Mouse (Mus musculus) liver, embryonic 16.5 days (tissue): Measurements from ENCODE around the gene Ism1. TPM values are rescaled to one million over a fixed set of nuclear protein-coding genes. Genes with fewer than 3 reads are reported as not detected.

Source experiments
- ATAC-seq: fragments of 200-750 bp; cut with Nextera tagmentation; 2 replicates; pipeline ENCODE4 v1.8.0; 2017; ENCODE audit warnings: low read depth, mild to moderate bottlenecking, moderate number of reproducible peaks, moderate library complexity
- H3K27ac ChIP-seq: fragments of 300-500 bp; sonication (generic); 2 replicates; pipeline ENCODE4 v1.5.1; 2014; ENCODE audit warnings: mild to moderate bottlenecking, low read length
- H3K27me3 ChIP-seq: fragments of 300-500 bp; sonication (generic); 2 replicates; pipeline ENCODE4 v1.6.1; 2014; ENCODE audit warnings: low read depth, low read length, mixed read lengths; ENCODE audit not compliant: control insufficient read depth, insufficient read depth
- H3K36me3 ChIP-seq: fragments of 300-500 bp; sonication (generic); 2 replicates; pipeline ENCODE4 v1.6.1; 2014; ENCODE audit warnings: mild to moderate bottlenecking; ENCODE audit not compliant: control insufficient read depth, insufficient read depth
- H3K4me1 ChIP-seq: fragments of 300-500 bp; sonication (generic); 2 replicates; pipeline ENCODE4 v1.6.1; 2014; ENCODE audit warnings: low read depth, low read length, mixed read lengths; ENCODE audit not compliant: control insufficient read depth
- H3K4me2 ChIP-seq: fragments of 300-500 bp; sonication (generic); 2 replicates; pipeline ENCODE4 v1.6.1; 2014; ENCODE audit warnings: low read depth, low read length, mixed read lengths
- H3K4me3 ChIP-seq: fragments of 300-500 bp; sonication (generic); 2 replicates; pipeline ENCODE4 v1.5.1; 2014; ENCODE audit warnings: low read depth, mild to moderate bottlenecking, low read length
- H3K9ac ChIP-seq: fragments of 300-500 bp; sonication (generic); 2 replicates; pipeline ENCODE4 v1.6.1; 2014; ENCODE audit warnings: low read depth, low read length
- H3K9me3 ChIP-seq: fragments of 300-500 bp; sonication (generic); replicated peaks from 2 replicates; pipeline ENCODE4 v1.6.1; 2016; ENCODE audit warnings: low read length; ENCODE audit not compliant: control insufficient read depth
- WGBS: fragments of 180-500 bp; shearing (Covaris S2); extraction: QIAGEN DNeasy Blood & Tissue Kit; methylation state at CpG from one replicate; pipeline ENCODE4 v1.1.7; 2014; ENCODE audit not compliant: insufficient replicate concordance; 5-methylcytosine and 5-hydroxymethylcytosine counted together
- polyA plus RNA-seq: library from polyadenylated mRNA; unstranded; fragments of >200 nt; fragmentation: Nextera tagmentation; extraction: Ambion mirVana; gene quantifications from 2 replicates; pipeline ENCODE4 v1.2.1, GENCODE M21; 2015

Ism1 gene
- polyA plus RNA-seq, 1 experiment from 2014 or later: not detected

DNA sequence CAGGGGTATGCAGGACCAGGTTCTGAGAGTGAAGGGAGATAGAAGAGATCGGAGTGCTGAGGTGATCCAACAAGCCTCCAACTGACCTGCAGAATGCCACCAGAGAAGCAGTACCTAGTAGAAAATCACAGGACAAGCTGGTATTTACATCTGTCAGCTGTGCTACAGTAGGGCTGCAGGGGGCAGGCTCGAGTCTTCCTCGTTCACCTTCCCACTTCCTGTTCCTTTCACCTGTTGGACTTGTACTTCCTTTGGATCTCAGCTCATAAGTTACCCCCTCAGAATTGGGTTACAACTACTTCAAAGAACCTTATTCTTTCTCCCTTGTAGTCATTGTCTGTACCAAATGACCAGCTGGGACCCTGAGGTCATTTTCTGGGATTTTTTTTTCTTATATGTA is 47.4 kb downstream of the Ism1 start:
- no peak overlapping the region for H3K4me2 ChIP-seq
- WGBS: 43% methylated on average over 3 of the region's 3 CpGs
- no peaks in the 10 kb centered on the region for H3K9me3 ChIP-seq
- H3K9ac ChIP-seq: no peak overlapping the region
- H3K36me3 ChIP-seq: no peaks in the 10 kb centered on the region
- H3K4me1 ChIP-seq: no peaks in the 10 kb centered on the region
- ATAC-seq: no peak
- no peaks in the 10 kb centered on the region for H3K27me3 ChIP-seq
- no peak overlapping the region for H3K4me3 ChIP-seq
- H3K27ac ChIP-seq: no peak overlapping the region

- H3K27ac ChIP-seq: no peak overlapping the region
- H3K9me3 ChIP-seq: no peaks in the 10 kb centered on the region
- 51% methylated on average over 2 of the region's 2 CpGs for WGBS
- no peak overlapping the region for H3K9ac ChIP-seq
- H3K36me3 ChIP-seq: no peaks in the 10 kb centered on the region
- no peak overlapping the region for H3K4me2 ChIP-seq
- H3K4me1 ChIP-seq: no peaks in the 10 kb centered on the region
- H3K4me3 ChIP-seq: no peak overlapping the region
- ATAC-seq: no peak
- H3K27me3 ChIP-seq: no peaks in the 10 kb centered on the region
These were observed 50.1 kb downstream of the Ism1 start for GRCm38 (mm10) chr2:139728060-139728459.

DNA sequence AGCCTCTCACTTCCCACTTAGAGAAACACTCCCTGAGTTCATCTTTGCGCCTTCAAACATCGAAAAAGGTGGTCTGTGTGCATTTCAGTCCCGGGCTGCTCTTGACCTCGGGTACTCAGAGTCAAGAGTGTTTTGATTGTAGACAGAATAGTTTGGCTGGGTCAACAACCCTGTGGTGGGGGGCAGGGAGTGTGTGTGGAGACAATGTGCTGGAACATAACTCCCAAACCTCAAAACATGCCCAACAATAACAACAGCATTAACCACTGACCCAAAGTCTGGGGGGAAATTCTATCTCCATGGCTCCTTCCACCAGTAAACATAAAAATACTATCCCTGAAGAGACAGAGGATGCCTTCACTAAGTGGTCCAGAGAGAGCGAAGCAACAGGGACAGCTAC is 51.4 kb downstream of the Ism1 start:
- H3K4me3 ChIP-seq: no peak overlapping the region
- no peak overlapping the region for H3K9ac ChIP-seq
- no peak for ATAC-seq
- H3K27me3 ChIP-seq: no peaks in the 10 kb centered on the region
- H3K9me3 ChIP-seq: no peaks in the 10 kb centered on the region
- H3K36me3 ChIP-seq: no peaks in the 10 kb centered on the region
- H3K4me2 ChIP-seq: no peak overlapping the region
- no peaks in the 10 kb centered on the region for H3K4me1 ChIP-seq
- WGBS: 56% methylated on average over 5 of the region's 5 CpGs
- no peak overlapping the region for H3K27ac ChIP-seq

GRCm38 (mm10) chr2:139742381-139742780 is 64.4 kb downstream of the Ism1 start:
- WGBS: 64% methylated on average over 1 of the region's 1 CpGs
- Histone ChIP-seq H3K4me2 (no peak overlapping the region), H3K9me3 (no peaks in the 10 kb centered on the region), H3K9ac (no peak overlapping the region), H3K36me3 (no peaks in the 10 kb centered on the region), H3K27me3 (no peaks in the 10 kb centered on the region), H3K27ac (no peak overlapping the region), H3K4me3 (no peak overlapping the region), H3K4me1 (no peaks in the 10 kb centered on the region)
- no peak for ATAC-seq

- no peaks in the 10 kb centered on the region for H3K4me1 ChIP-seq
- H3K27me3 ChIP-seq: no peaks in the 10 kb centered on the region
- H3K9ac ChIP-seq: no peak overlapping the region
- no peaks in the 10 kb centered on the region for H3K36me3 ChIP-seq
- WGBS: 66% methylated on average over 8 of the region's 8 CpGs
- H3K4me3 ChIP-seq: no peak overlapping the region
- H3K4me2 ChIP-seq: no peak overlapping the region
- ATAC-seq: no peak
- H3K9me3 ChIP-seq: no peaks in the 10 kb centered on the region
- H3K27ac ChIP-seq: no peak overlapping the region
These were observed 79.0 kb downstream of the Ism1 start for GRCm38 (mm10) chr2:139757021-139757420.

DNA sequence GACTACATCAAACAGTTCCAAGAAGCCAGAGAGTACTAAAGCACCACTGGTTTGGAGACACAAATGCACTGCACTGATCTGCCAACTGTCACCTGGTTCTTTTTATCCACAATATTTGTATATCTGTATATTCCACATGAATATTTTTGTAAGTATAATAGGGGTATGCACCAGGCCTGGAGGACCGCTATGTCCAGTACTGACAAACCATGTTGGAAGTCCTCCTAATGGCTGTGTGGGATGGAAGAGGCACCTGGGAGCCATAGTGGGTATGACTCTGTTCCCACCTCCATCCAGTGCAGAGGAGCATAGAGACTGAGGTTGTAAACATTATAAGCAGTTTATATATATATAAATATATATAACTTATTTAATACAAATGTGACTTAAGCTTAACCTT is 79.5 kb downstream of the Ism1 start:
- Histone ChIP-seq H3K9ac (no peak overlapping the region), H3K4me1 (no peaks in the 10 kb centered on the region), H3K36me3 (no peaks in the 10 kb centered on the region), H3K9me3 (no peaks in the 10 kb centered on the region), H3K4me3 (no peak overlapping the region), H3K27ac (no peak overlapping the region), H3K4me2 (no peak overlapping the region), H3K27me3 (no peaks in the 10 kb centered on the region)
- no peak for ATAC-seq
- WGBS: 83% methylated on average over 1 of the region's 1 CpGs

- H3K27me3 ChIP-seq: no peaks in the 10 kb centered on the region
- no peaks in the 10 kb centered on the region for H3K9me3 ChIP-seq
- no peaks in the 10 kb centered on the region for H3K36me3 ChIP-seq
- no peak overlapping the region for H3K27ac ChIP-seq
- 52% methylated on average over 5 of the region's 5 CpGs for WGBS
- no peak overlapping the region for H3K4me3 ChIP-seq
- no peaks in the 10 kb centered on the region for H3K4me1 ChIP-seq
- ATAC-seq: no peak
- no peak overlapping the region for H3K9ac ChIP-seq
- H3K4me2 ChIP-seq: no peak overlapping the region
These were observed 86.4 kb downstream of the Ism1 start for GRCm38 (mm10) chr2:139764355-139764754.

DNA sequence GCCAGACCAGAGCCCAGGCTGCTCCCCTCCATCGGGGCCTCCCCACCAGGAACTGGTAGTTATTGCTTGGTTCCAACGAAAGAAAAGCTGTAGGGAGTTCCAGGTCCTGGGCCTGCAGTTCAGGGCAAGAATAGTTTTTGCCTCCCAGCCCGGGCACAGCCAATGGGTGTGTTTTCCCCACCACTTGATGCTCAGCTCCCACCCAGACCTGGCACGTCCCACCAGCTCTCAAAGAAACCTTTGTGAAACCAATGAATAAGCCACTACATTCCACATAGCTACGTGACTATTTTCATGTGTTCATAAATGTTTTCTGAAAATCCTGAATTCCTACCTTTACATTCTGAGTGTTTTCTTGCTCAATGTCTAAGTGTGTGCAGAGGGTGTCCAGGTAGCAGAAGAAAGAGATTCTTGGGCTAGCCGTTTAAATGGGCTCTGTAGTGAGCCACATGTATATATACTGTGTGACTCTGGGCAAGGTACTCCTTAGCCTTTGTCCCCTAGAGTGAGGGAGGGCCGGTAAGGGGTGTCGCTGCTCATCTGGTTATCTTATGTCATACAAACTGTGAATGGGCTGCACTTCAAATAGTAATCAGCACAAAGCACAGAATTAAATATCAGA is 97.1 kb downstream of the Ism1 start:
- Histone ChIP-seq H3K4me3 (no peak overlapping the region), H3K9me3 (no peaks in the 10 kb centered on the region), H3K27me3 (no peaks in the 10 kb centered on the region), H3K4me2 (no peak overlapping the region), H3K36me3 (no peaks in the 10 kb centered on the region), H3K9ac (no peak overlapping the region), H3K27ac (no peak overlapping the region), H3K4me1 (no peaks in the 10 kb centered on the region)
- ATAC-seq: no peak
- 64% methylated on average over 8 of the region's 8 CpGs for WGBS

- Histone ChIP-seq H3K9ac (no peak overlapping the region), H3K4me2 (no peak overlapping the region), H3K27ac (no peak overlapping the region), H3K27me3 (no peaks in the 10 kb centered on the region), H3K9me3 (no peaks in the 10 kb centered on the region), H3K4me1 (no peaks in the 10 kb centered on the region), H3K4me3 (no peak overlapping the region), H3K36me3 (no peaks in the 10 kb centered on the region)
- no peak for ATAC-seq
- 11% methylated on average over 1 of the region's 1 CpGs for WGBS
These were observed 98.7 kb downstream of the Ism1 start for GRCm38 (mm10) chr2:139776644-139777043.
